Mouse (Mus musculus) midbrain, embryonic 16.5 days (tissue): ENCODE data around the gene Setdb1. TPM values are rescaled to one million over a fixed set of nuclear protein-coding genes. Genes with fewer than 3 reads are reported as not detected.

Source experiments
- ATAC-seq: fragments of 200-750 bp; cut with Nextera tagmentation; 2 replicates; pipeline ENCODE4 v1.8.0; 2017; ENCODE audit warnings: moderate TSS enrichment
- H3K27ac ChIP-seq: fragments of 300-500 bp; sonication (generic); 2 replicates; pipeline ENCODE4 v1.5.1; 2014; ENCODE audit warnings: mild to moderate bottlenecking, low read length, mixed read lengths
- H3K27me3 ChIP-seq: fragments of 300-500 bp; sonication (generic); 2 replicates; pipeline ENCODE4 v1.6.1; 2014; ENCODE audit warnings: low read depth, low read length, mixed read lengths; ENCODE audit not compliant: control insufficient read depth, insufficient read depth
- H3K36me3 ChIP-seq: fragments of 300-500 bp; sonication (generic); 2 replicates; pipeline ENCODE4 v1.6.1; 2014; ENCODE audit warnings: mild to moderate bottlenecking, low read length, moderate library complexity, mixed read lengths; ENCODE audit not compliant: control insufficient read depth, insufficient read depth
- H3K4me1 ChIP-seq: fragments of 300-500 bp; sonication (generic); 2 replicates; pipeline ENCODE4 v1.6.1; 2014; ENCODE audit warnings: mild to moderate bottlenecking, low read length, mixed read lengths; ENCODE audit not compliant: control insufficient read depth, insufficient read depth
- H3K4me2 ChIP-seq: fragments of 300-500 bp; sonication (generic); 2 replicates; pipeline ENCODE4 v1.6.1; 2014; ENCODE audit warnings: mild to moderate bottlenecking, low read length, mixed read lengths
- H3K4me3 ChIP-seq: fragments of 300-500 bp; sonication (generic); 2 replicates; pipeline ENCODE4 v1.5.1; 2014; ENCODE audit warnings: low read depth, mild to moderate bottlenecking, low read length, moderate library complexity, mixed read lengths
- H3K9ac ChIP-seq: fragments of 300-500 bp; sonication (generic); 2 replicates; pipeline ENCODE4 v1.6.1; 2014; ENCODE audit warnings: low read depth, low read length, mixed read lengths
- H3K9me3 ChIP-seq: fragments of 300-500 bp; sonication (generic); replicated peaks from 2 replicates; pipeline ENCODE4 v1.6.1; 2014; ENCODE audit warnings: mild to moderate bottlenecking, low read length, mixed read lengths; ENCODE audit not compliant: control insufficient read depth, poor library complexity, severe bottlenecking
- WGBS: fragments of 180-500 bp; shearing (Covaris S2); extraction: QIAGEN DNeasy Blood & Tissue Kit; methylation state at CpG from one replicate; pipeline ENCODE4 v1.1.7; 2014; 5-methylcytosine and 5-hydroxymethylcytosine counted together
- polyA plus RNA-seq: library from polyadenylated mRNA; unstranded; fragments of >200 nt; fragmentation: Nextera tagmentation; extraction: Ambion mirVana; gene quantifications from 2 replicates; pipeline ENCODE4 v1.2.1, GENCODE M21; 2015

Gene Setdb1
- polyA plus RNA-seq, 1 experiment from 2014 or later: 42.3 TPM

- H3K9ac ChIP-seq: peak overlapping the region; percentile 90; the same call in 1 of the 2 replicates
- no peaks in the 10 kb centered on the region for H3K36me3 ChIP-seq
- H3K27ac ChIP-seq: peak overlapping the region; percentile 86; the same call in 1 of the 2 replicates
- WGBS: 58% methylated on average over 6 of the region's 6 CpGs
- H3K4me1 ChIP-seq: peaks cover 20% of the 10 kb centered on the region
- H3K9me3 ChIP-seq: no peaks in the 10 kb centered on the region
- ATAC-seq: no peak
- H3K4me2 ChIP-seq: peak overlapping the region; percentile 73
- peak overlapping the region; percentile 63 for H3K4me3 ChIP-seq
- H3K27me3 ChIP-seq: no peaks in the 10 kb centered on the region
Measured at GRCm38 (mm10) chr3:95314075-95314474, 42.9 kb downstream of the Setdb1 start.

GRCm38 (mm10) chr3:95313476-95313875 is 43.5 kb downstream of the Setdb1 start:
- 43% methylated on average over 7 of the region's 7 CpGs for WGBS
- H3K27ac ChIP-seq: no peak overlapping the region
- H3K9me3 ChIP-seq: no peaks in the 10 kb centered on the region
- H3K4me3 ChIP-seq: no peak overlapping the region
- ATAC-seq: no peak
- H3K27me3 ChIP-seq: no peaks in the 10 kb centered on the region
- H3K9ac ChIP-seq: no peak overlapping the region; the same call in 1 of the 2 replicates
- H3K4me1 ChIP-seq: peaks cover 16% of the 10 kb centered on the region
- H3K4me2 ChIP-seq: no peak overlapping the region
- H3K36me3 ChIP-seq: no peaks in the 10 kb centered on the region

GRCm38 (mm10) chr3:95312623-95313022 is 44.4 kb downstream of the Setdb1 start:
- Histone ChIP-seq H3K4me3 (no peak overlapping the region), H3K27ac (no peak overlapping the region), H3K4me2 (no peak overlapping the region), H3K9me3 (no peaks in the 10 kb centered on the region), H3K4me1 (peaks cover 11% of the 10 kb centered on the region), H3K9ac (no peak overlapping the region), H3K27me3 (no peaks in the 10 kb centered on the region), H3K36me3 (no peaks in the 10 kb centered on the region)
- no peak for ATAC-seq
- WGBS: 84% methylated on average over 6 of the region's 6 CpGs

GRCm38 (mm10) chr3:95310968-95311882 is 45.8 kb downstream of the Setdb1 start:
- Histone ChIP-seq H3K4me3 (no peak overlapping the region), H3K9ac (no peak overlapping the region), H3K36me3 (no peaks in the 10 kb centered on the region), H3K27me3 (no peaks in the 10 kb centered on the region), H3K27ac (no peak overlapping the region), H3K9me3 (no peaks in the 10 kb centered on the region), H3K4me2 (no peak overlapping the region), H3K4me1 (peaks cover 4% of the 10 kb centered on the region)
- no peak for ATAC-seq
- WGBS: 67% methylated on average over 9 of the region's 9 CpGs

- no peak for ATAC-seq
Measured at GRCm38 (mm10) chr3:95310496-95310895, 46.5 kb downstream of the Setdb1 start.

GRCm38 (mm10) chr3:95307100-95307499 is 49.9 kb downstream of the Setdb1 start, which contains the start of gene Anxa9:
Anxa9 (minus strand) TSS chr3:95307176.
- Histone ChIP-seq H3K4me2 (no peak within 1 kb of the TSS), H3K9me3 (no peaks in the 10 kb centered on the region), H3K36me3 (no peaks in the 10 kb centered on the region), H3K27ac (no peak within 1 kb of the TSS), H3K4me1 (no peaks in the 10 kb centered on the region), H3K27me3 (no peaks in the 10 kb centered on the region), H3K9ac (no peak within 1 kb of the TSS), H3K4me3 (no peak within 1 kb of the TSS)
- no peak for ATAC-seq
- WGBS: 80% methylated on average over 7 of the region's 7 CpGs

More at GRCm38 (mm10) chr3:95310496-95310895, 46.5 kb downstream of the Setdb1 start:
- Histone ChIP-seq H3K4me3 (no peak overlapping the region), H3K4me1 (no peaks in the 10 kb centered on the region), H3K27me3 (no peaks in the 10 kb centered on the region), H3K27ac (no peak overlapping the region), H3K36me3 (no peaks in the 10 kb centered on the region), H3K9ac (no peak overlapping the region), H3K9me3 (no peaks in the 10 kb centered on the region), H3K4me2 (no peak overlapping the region)
- 77% methylated on average over 3 of the region's 3 CpGs for WGBS

GRCm38 (mm10) chr3:95306244-95306643 is 50.8 kb downstream of the Setdb1 start:
- no peak for ATAC-seq
- WGBS: 91% methylated on average over 4 of the region's 4 CpGs

GRCm38 (mm10) chr3:95301204-95301796 is 55.7 kb downstream of the Setdb1 start:
- Histone ChIP-seq H3K27me3 (no peaks in the 10 kb centered on the region), H3K27ac (no peak overlapping the region), H3K4me2 (no peak overlapping the region), H3K9ac (no peak overlapping the region), H3K4me1 (no peaks in the 10 kb centered on the region), H3K9me3 (no peaks in the 10 kb centered on the region), H3K4me3 (no peak overlapping the region), H3K36me3 (no peaks in the 10 kb centered on the region)
- WGBS: 78% methylated on average over 3 of the region's 3 CpGs
- ATAC-seq: no peak

More at GRCm38 (mm10) chr3:95306244-95306643, 50.8 kb downstream of the Setdb1 start:
- Histone ChIP-seq H3K9me3 (no peaks in the 10 kb centered on the region), H3K4me3 (no peak overlapping the region), H3K36me3 (no peaks in the 10 kb centered on the region), H3K27me3 (no peaks in the 10 kb centered on the region), H3K27ac (no peak overlapping the region), H3K4me1 (no peaks in the 10 kb centered on the region), H3K4me2 (no peak overlapping the region), H3K9ac (no peak overlapping the region)

GRCm38 (mm10) chr3:95298018-95298417 is 59.0 kb downstream of the Setdb1 start:
- H3K36me3 ChIP-seq: 0 out of 2 replicates have a peak, but pooled peaks cover 5% of the 10 kb centered on the region
- H3K27me3 ChIP-seq: no peaks in the 10 kb centered on the region
- no peak overlapping the region for H3K4me2 ChIP-seq
- H3K4me3 ChIP-seq: no peak overlapping the region
- H3K4me1 ChIP-seq: no peaks in the 10 kb centered on the region
- no peak overlapping the region for H3K9ac ChIP-seq
- no peaks in the 10 kb centered on the region for H3K9me3 ChIP-seq
- WGBS: 95% methylated on average over 7 of the region's 7 CpGs
- ATAC-seq: no peak
- no peak overlapping the region for H3K27ac ChIP-seq
